Mouse (Mus musculus) CD4-positive helper T cell, adult 2 months (primary cell): ENCODE measurements around the gene Kansl1.

Source experiments
- DNase-seq: peaks from one replicate; pipeline ENCODE4 v3.0.0-alpha.2; 2012; ENCODE audit warnings: low read depth, missing footprints, low spot score

Kansl1 gene

GRCm38 (mm10) chr11:104468751-104469268 is at the start of gene Kansl1:
TSS of gene Kansl1 (minus strand) at chr11:104468861.
- no peak for DNase-seq

- DNase-seq = no peak
Observed at GRCm38 (mm10) chr11:104512436-104512835, 43.8 kb upstream of the Kansl1 start.

- DNase-seq = peak; percentile 36
Observed at GRCm38 (mm10) chr11:104510606-104511005, 41.9 kb upstream of the Kansl1 start.

GRCm38 (mm10) chr11:104508455-104508854 is 39.8 kb upstream of the Kansl1 start:
- DNase-seq = no peak

GRCm38 (mm10) chr11:104488292-104488691 is 19.6 kb upstream of the Kansl1 start:
- no peak for DNase-seq

- DNase-seq = no peak
Observed at GRCm38 (mm10) chr11:104481971-104482370, 13.3 kb upstream of the Kansl1 start.

- no peak for DNase-seq
Observed at GRCm38 (mm10) chr11:104479505-104479904, 10.8 kb upstream of the Kansl1 start.

- DNase-seq = peak; percentile 96
Observed at GRCm38 (mm10) chr11:104469371-104469835, 742 bp upstream of the Kansl1 start.

GRCm38 (mm10) chr11:104467698-104468097 is 963 bp downstream of the Kansl1 start:
- DNase-seq = no peak

GRCm38 (mm10) chr11:104461551-104461950 is 7.1 kb downstream of the Kansl1 start:
- peak; percentile 77 for DNase-seq

GRCm38 (mm10) chr11:104459671-104460070 is 9.0 kb downstream of the Kansl1 start:
- no peak for DNase-seq

GRCm38 (mm10) chr11:104458507-104458906 is 10.2 kb downstream of the Kansl1 start:
- no peak for DNase-seq

GRCm38 (mm10) chr11:104452709-104453108 is 16.0 kb downstream of the Kansl1 start:
- no peak for DNase-seq

- DNase-seq = peak; percentile 36
Observed at GRCm38 (mm10) chr11:104451239-104451638, 17.4 kb downstream of the Kansl1 start.

GRCm38 (mm10) chr11:104448499-104448898 is 20.2 kb downstream of the Kansl1 start:
- peak; percentile 40 for DNase-seq

GRCm38 (mm10) chr11:104445538-104445937 is 23.1 kb downstream of the Kansl1 start:
- no peak for DNase-seq

- DNase-seq = no peak
Observed at GRCm38 (mm10) chr11:104445044-104445443, 23.6 kb downstream of the Kansl1 start.

GRCm38 (mm10) chr11:104443359-104443758 is 25.3 kb downstream of the Kansl1 start:
- DNase-seq = peak; percentile 76

GRCm38 (mm10) chr11:104442333-104443136 is 26.1 kb downstream of the Kansl1 start:
- DNase-seq = peak; percentile 95

GRCm38 (mm10) chr11:104441475-104442332 is 27.0 kb downstream of the Kansl1 start:
- DNase-seq = peak; percentile 71

GRCm38 (mm10) chr11:104440521-104441474 is 27.9 kb downstream of the Kansl1 start:
- DNase-seq = peak; percentile 19
